Mouse (Mus musculus) cerebellum, adult 2 months (tissue): Measurements from ENCODE around the gene Dcst2.

Experiments
- CTCF ChIP-seq: fragments of 200-500 bp; IDR thresholded peaks from 2 replicates; pipeline ENCODE4 v1.5.1; 2011; ENCODE audit warnings: low read depth, mild to moderate bottlenecking, control low read depth, low read length, moderate library complexity, borderline replicate concordance; ENCODE audit not compliant: insufficient read depth
- POLR2A ChIP-seq: fragments of 200-500 bp; IDR thresholded peaks from 2 replicates; pipeline ENCODE4 v1.6.1; 2011; ENCODE audit warnings: low read length, control low read depth, borderline replicate concordance; ENCODE audit not compliant: insufficient read depth

GRCm38 (mm10) chr3:89315930-89316831, 45.6 kb upstream of the Dcst2 start:
- TF ChIP-seq POLR2A (no peak), CTCF (no peak)
